Mouse (Mus musculus): ENCODE data around the gene Oat. TPM values are rescaled to one million over a fixed set of nuclear protein-coding genes. Genes with fewer than 3 reads are reported as not detected.

Oat gene
- total RNA-seq, 2 experiments from 2014 or later = 153 to 156 TPM

DNA sequence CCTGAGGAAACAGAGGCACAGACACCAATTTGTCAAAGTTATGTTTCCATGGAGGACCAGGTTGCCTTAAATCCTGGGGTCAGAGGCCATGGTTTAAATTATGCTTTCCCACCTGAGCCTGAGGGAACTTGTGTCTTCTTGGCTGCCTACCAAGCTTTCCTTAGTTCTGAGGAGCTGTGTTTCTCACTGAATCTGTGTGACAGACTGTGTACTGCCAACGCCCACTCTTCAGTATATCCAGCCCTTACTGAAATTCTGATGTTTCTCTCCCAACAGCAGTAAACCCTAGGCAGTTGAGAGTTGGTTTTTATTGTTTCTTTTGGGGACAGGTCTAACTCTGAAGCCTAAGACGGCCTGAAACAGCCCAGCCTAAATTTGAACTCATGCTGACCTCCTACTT is 17.6 kb upstream of the Oat start:
- DNase-seq = no peak

DNA sequence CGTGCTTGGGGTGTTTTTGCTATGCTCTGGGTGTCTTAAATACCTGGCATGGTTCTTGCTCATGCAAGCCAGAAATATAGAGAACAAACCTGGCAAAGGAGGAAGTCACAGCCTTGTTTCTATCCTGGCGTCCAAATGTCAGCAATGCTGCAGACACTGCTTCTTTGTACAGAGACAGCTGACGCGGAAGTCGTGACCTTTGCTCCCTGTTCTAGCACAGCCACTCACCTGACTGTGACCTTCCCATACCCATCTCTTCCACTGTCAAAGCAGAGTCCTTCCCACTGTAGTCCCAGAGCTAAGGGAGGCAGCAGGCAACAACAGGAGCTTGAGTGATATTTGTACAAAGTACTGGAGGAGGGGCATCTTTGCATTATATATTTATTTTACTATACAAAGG is 13.4 kb upstream of the Oat start:
- no peak for DNase-seq

DNA sequence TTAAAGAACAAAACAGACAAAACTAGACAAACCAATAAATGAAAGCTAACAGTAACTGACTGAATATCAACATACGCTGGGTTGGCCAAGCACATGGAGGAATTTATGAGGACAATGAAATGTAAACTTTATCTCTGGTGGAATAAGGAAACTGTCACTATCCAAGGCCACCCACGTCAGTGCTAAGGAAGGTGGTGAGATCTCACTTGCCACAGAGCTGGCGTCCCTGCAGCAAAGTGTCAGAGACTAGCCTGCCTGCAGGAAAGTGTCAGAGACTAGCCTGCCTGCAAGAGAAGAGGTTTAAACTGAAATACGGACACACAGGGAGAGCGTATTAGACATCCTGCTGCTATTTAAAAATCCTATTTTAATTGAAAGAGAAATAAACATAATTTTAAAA is 11.0 kb upstream of the Oat start:
- no peak for DNase-seq

DNA sequence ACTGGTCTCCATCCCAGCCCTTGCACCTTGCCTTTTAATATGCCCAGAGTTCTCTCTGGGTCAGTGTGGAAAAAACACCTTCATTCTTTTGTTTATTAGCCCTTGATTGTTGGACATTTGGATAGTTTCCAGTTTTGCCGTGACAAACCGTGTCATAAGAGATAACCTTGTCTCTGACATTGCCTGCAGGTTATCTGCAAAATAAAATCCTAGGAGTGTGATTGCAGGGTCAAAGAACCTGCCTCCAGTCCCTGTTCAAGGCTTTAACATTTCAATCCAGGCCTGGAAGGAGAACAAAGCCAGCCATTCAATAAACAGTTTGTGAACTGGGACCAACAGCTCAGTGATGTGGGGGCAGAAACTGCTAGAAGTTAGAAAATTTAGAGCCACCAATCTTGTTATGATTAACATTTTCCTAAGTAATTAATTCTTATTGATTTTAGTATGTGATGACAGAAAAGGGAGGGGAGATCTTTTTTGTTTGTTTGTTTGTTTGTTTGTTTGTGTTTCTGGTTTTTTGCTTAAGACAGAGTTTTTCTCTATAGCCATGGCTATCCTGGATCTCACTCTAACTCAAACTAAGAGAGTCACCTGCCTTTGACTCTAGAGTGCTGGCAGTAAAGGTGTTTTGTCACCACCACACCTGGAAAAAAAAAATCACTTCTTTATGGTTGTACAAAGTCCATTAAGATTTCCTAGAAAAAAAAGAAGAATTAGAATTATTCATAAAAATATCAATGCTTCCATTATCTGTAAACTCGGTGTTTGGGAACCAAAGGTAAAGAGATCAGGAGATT is 9.7 kb upstream of the Oat start:
- DNase-seq = no peak

DNA sequence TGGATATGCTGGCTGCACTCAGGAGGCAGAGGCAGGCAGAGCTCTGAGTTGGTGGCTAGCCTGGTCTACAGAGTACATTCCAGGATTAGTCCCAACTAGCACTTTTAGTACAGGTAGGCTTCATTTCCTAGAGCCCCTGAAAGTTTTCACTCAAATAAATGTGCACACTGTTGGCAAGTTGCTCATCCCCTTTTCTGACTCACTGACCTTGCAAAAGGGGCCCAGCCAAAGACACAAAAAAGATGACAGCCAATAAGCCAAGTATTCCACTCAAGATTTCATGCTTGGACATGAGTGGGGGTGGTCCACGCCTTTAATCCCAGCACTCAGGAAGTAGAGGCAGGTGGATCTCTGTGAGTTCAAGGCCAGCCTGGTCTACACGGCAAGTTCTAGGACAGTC is 5.2 kb upstream of the Oat start:
- no peak for DNase-seq

DNA sequence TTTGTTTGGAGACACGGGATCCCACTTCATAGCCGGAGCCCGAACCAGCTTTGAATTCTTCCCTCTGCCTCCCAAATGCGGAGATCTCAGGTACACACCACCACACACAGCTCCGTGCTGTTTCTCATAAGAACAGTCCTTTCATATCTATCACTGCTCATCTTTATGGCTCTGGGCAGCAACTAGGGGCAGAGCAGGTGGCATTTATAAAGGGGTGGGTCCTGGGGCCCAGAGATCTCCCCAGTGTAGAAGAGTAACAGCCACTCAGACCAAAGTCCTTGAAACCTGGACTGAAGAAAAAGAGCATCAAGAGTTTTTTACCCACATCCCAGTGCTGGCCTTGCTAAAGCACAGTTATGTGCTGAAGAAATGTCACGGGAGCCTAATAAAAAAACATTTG is 4.3 kb upstream of the Oat start:
- no peak for DNase-seq

DNA sequence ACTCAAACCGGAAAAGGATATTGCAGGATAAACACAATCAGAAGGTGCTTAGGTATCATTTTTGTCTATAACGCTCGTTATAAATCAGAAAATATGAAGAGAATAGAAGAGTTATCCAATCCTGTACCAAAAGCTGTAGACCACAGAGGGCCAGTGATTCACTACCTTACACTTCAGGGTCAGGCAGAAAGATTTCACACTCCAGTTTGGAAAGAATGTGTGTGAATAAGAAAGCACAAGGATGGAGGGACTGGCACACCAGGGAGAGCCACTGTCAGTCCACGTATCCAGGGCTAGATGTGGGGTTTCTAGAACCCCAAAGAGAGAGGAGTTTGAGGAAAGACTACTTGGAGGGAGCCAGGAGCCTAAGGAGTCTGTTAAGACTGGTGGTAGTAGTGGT is 693 bp upstream of the Oat start:
- no peak for DNase-seq

DNA sequence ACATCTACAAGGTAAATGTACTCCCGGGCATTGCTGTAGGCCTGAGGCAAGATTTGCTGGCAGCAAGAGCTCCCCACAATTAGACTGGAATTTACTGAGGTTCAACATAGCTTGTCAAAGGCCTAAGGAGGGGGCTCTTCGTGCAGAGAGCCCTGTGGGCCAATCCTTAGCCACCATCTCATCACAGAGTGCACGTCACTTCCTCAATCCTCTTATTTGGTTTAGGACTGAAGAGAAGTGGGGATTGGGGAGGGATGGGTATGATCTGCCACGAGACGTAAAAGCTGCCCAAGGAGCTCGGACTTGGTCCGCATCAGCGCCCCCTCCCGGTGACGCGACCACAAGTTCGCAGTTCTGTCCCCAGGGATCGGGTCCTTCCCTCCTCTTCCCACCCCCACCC is 575 bp downstream of the Oat start:
- peak; percentile 89 for DNase-seq

DNA sequence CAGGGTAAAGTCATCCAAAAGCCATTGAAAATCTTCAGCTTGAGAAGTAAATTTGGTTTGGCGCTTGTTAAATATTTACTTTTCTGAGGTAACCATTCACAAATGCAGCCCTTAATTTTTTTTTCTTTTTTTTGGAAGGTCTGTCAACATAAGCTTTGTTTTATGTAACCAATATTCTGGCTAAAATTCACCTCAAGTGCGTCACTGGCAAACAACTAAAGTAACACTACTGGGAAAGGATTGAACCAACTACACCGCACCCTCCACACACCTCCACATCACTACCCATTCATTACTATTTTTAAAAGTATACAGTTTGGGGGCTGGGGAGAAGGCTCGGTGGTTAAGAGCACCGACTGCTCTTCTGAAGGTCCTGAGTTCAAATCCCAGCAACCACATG is 1.6 kb downstream of the Oat start:
- no peak for DNase-seq

DNA sequence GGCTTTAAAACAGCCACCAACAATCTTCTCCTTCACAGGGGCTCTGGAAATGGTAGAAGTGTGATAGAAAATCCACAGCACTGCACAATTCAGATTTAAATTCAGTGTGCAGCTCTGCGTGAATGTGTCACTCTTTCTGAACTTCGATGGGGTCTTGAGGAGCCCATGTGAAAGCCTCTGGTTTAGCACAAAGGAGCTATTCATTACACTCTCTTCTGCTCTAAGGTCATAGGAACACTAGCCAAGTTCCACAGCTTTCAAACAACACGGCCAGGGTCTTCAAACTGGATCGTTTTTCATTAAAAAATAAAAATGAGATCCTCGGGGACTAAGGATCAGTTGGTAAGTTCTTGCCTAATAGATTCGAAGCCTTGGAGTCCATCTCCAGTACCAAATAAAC is 3.0 kb downstream of the Oat start:
- no peak for DNase-seq

DNA sequence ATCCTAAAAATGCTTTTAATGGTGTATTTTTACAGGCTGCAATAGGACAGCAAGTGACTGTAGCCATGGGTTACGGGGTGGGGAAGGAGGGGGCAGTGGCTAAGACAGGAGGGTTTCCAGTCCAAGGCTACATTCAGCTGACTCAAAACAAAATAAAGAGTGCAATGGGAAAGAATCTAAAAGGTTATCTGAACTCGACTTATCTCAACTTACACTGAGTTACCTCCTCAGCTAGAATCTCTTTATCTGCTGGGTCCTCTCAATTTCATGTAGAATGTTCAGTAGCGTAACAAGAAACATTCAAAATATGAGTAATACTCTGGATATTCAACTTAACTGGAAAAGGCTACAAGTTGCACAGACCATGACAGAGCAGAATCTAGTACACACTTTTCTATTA is 3.5 kb downstream of the Oat start:
- DNase-seq = no peak

DNA sequence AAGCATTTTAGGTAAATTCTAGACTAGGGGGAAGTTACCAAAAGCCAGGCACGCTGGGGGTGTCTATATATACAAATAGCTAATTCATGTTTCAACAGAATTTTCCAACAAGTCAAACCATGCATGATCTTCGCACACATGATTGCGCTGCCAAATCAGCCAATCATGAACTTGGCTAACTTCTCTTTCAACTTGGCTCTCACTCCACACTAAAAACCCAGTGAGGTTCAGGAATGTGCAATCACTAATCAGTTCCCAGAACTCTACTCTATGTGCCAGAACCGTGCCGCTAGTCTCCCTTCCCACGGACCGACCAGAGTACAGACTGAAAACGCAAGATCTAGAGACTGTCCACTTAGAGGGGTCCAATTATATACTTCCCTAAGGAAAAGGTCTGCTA is 4.7 kb downstream of the Oat start:
- peak; percentile 30 for DNase-seq

DNA sequence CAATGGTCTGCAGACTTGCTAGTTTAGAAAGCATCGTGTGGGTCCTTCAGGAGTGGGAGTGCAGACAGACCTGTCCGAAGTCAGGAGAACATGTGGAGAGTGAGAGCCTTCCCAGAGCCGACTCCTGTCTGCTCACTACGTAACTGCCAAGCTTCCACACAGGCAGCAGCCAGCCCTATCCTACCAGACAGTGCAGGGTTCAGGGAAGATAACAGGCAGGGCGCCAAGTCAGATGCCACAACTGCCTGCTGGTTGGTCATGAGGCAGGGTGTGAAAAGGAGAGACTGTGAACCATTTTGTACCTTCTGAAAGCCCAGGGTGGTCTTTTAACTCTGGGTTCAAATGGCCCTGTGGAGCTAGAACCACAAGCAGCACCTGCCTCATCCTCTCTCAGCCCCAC is 6.1 kb downstream of the Oat start:
- DNase-seq = peak; percentile 64

DNA sequence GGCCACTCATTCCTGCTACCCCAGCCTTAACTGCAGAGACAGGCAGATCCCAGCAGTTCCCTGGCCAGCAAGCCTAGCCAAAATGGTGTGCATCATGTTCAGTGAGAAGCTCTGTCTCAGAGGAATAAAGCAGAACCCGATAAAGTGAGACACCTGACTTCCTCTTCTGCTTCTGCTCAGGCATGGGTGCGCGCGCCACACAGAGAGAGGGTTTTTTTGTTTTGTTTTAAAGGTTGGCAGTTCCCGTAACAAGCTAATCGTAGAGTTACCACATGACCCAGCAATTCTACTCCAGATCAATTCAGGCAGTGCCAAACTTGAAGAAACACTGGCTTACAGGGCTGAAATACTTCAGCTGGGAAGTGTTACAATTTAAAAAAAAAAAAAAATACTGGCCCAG is 7.4 kb downstream of the Oat start:
- DNase-seq = no peak

DNA sequence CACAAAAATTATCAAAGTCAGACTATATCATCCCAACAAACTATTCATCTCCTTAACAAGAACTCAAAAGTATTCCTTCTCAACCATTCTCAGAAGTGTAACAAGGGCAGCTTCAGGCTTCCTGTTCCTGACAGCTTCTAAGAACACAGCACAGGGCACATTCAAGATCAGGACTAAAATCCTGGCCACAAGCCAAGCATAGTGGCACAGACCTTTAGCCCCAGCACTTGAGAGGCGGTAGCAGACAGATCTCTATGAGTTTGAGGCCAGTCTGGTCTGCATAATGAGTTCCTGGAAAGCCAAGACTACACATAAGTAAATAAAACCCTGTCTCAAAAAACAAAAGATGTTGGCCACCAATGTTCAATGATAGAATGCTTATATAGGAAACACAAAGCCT is 10.4 kb downstream of the Oat start:
- no peak for DNase-seq

DNA sequence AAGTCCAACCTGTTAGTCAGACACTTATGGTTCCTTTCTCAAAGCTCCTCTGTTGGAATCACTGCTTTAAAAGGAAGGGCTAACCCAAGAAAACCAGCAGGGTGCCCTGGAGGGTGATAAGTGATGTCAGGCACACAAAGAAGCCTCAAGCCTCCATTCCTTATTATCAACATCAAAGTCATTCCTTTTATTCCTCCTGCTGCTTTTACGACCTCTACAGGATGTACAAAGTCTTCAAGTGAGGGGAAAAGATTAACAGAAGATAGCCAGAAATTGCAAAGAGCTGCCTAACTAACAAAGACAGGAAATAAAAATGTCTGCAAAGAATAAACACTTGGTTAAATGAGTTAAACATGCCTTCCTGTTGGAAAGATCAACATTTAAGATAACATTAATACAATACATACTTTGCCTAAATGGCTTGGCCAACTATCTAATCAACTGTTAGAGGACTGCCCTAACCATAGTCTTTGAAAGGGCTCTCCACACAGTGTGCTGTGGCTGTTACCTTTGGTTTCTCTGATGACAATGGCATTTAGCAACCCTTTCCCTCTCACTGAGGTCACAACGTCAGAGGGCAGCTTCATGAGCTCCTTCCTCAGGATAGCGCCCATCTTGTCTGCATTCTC is 16.9 kb downstream of the Oat start:
- DNase-seq = no peak

DNA sequence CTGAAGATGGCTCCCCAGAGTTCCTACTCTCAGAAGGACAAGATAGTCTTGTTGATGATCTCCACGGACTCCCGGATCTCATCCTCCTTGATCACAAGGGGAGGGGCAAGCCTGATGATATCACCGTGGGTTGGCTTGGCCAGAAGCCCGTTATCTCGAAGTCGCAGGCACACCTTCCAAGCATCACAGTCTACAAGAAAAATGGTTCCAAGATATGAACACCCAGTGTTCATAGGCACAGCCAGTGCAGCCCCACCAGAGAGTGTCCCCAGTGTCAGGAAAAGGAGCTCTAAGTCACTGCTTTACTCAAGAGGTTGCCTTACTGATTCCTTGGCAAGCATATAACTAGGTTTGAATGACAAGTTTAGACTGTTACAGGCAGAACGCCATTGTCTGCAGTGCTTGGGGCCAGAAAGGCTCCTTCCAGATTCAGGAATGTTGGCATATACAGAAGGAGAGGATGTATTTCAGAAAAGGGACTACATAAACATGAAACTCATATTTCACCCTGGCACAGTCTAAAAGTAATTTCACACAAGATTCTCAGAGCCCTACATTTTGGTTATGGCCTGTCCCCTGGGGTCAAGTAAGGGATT is 18.0 kb downstream of the Oat start:
- no peak for DNase-seq

DNA sequence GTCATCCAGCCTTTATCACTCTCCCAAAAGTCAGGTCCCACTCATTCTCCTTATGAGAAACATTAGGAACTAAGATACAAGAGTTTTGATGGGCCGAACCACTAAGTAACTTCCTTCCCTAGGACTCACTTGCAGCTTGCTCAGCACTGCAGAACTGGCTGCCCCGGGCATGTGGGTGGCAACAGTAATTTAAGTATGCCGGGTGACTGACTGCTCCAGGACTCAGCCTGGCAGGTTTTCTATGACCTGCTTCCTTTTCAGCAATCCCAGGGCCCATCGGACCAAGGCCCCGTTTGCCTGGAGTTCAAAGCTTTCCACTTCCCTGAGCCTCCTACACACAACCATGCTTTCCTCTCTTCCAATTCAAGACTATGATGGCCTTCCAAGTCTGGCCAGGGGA is 19.6 kb downstream of the Oat start:
- no peak for DNase-seq

DNA sequence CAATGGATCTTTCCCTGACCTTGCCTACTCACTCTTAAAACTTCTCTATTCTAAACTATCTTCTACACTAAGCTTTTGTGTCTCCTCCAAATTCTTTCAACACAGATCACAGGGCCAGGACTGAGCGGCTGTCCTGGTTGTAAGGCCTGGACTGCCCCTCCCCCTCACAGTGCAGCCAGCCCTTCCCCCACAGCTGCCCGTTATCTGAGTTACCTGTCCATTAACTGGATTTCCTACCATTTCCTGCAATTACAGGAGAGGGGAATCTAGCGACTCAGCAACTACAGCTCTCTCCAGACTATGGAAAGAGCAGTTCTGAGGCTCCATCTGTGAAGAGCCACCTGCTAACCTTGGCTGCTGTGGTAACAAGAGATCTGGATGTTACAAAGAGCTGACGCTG is 20.3 kb downstream of the Oat start:
- no peak for DNase-seq

DNA sequence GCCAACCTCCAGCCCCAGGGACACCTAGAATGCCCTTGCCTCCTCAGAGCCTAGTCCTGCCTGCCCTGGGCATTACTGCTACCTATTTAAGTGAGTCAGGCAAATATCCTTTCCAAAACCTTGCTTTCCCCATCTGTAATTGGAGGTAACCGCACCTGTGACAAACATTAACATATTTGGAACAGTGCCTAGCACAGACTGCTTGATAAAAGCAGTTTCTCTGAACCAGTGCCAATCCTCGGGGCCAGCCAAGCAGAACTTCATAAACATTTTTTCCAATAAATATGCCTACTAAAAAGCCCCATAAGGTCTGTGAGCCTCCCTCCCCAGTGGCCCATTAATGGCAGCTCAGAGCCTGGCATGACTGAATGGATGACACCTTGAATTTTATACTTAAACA is 22.1 kb downstream of the Oat start:
- DNase-seq = no peak

DNA sequence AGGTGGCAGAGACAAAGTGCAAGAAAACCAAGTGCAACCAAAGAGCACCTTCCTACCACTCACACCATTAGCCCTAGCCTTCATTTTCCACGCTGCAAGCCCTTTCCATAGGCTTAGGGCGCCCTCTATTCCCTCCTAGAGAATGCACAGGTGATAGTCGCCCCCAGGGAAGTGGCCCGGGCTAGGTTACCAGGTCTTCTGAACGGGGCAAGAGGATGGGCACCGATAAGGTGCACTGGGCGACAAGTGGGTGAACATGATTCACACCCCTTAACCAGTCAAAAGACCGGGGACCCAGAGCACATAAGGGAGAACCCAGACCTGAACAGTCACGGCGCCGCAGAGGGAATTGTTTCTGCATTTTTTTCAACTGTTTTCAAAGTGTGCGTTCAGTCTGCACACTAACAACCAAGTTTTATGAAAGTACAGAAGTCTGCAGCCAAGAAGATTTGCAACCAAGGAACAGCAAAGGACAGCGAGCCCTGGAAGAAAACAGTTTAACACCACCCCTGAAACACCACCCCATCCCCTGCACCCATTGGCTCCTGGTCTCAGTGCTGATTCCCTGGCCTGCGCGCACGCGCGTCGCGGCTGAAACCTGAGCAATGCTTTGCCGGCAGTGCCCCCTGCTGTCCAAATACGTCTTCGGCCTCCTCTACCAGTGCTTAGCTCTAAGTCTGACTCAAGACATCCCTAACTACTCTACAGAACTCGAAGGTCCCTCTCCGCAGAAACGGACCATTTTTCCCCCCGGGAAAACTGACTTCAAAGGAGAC is 24.7 kb downstream of the Oat start:
- peak; percentile 97 for DNase-seq

DNA sequence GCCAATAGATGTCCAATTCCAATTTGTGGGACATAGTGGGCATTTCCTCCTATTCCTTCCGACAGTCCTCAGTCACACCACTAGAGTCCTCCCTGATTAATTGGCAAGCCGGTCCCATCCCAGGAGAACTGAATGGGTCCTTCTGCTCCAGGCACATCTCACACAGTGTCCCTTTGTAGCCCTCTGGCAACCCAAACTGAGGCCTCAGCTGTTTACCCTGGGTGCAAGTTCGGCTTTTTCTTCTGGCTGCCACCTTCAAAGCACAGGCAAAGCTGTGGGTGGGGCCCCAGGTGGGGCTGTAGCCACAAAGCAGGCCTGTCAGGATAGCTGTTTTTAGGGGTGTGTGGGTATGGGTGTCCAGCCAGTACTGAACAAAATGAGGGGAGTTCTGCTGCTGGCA is 29.1 kb downstream of the Oat start:
- DNase-seq = no peak

DNA sequence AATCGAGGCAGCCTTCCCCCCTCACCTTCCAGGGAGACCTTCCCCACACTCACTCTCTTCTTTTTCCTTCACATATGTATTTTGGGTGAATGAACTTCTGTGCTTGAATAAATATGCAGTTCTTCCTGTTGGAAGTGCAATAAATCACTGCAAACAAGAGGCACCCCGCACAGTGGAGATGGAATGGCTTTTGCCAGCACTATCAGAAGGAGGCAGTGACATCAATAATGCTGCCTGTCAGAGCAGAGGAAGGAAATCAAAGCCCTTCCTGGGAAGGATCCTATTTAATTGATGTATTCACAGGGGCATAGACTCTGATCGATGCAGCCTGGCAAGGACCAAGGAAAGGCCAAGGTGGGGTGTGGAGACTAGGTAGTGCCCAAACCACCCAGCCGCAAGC is 33.8 kb downstream of the Oat start:
- DNase-seq = no peak
